Comparison of ENCODE assay signal across 7 mouse cellular contexts in genomic region chr11:79095713-79096112, GRCm38 (mm10). TPM values are rescaled to one million over a fixed set of nuclear protein-coding genes. Genes with fewer than 3 reads are reported as not detected.
DNase-seq lines count a peak whose midpoint lies in the region; ATAC-seq and TF ChIP-seq lines count a peak whose summit lies in the region.

No protein-coding gene starts in this region.

- H3K27ac ChIP-seq in lung, embryonic 15.5 days, result peak overlapping the region; percentile 97
- H3K27ac ChIP-seq in embryonic facial prominence, embryonic 13.5 days, result peak overlapping the region; percentile 79
- H3K27ac ChIP-seq in intestine, embryonic 15.5 days, result peak overlapping the region; percentile 83
- H3K27ac ChIP-seq in small intestine, adult 2 months (ENCODE audit: insufficient read depth, low read depth, low read length), result peak overlapping the region; percentile 57

- H3K4me1 ChIP-seq in lung, embryonic 15.5 days, result peaks cover 63% of the 10 kb centered on the region
- peaks cover 53% of the 10 kb centered on the region for H3K4me1 ChIP-seq in embryonic facial prominence, embryonic 13.5 days
- H3K4me1 ChIP-seq in intestine, embryonic 15.5 days (replicated peaks), result peaks cover 61% of the 10 kb centered on the region
- peaks cover 23% of the 10 kb centered on the region for H3K4me1 ChIP-seq in small intestine, adult 2 months (ENCODE audit: control insufficient read depth, insufficient read depth, insufficient read length, low read length)

- no peak for TF ChIP-seq CTCF in small intestine, adult 2 months (IDR thresholded peaks at IDR 0.05; ENCODE audit: extremely low read depth, insufficient read length, insufficient replicate concordance, low read depth, low read length)

- H3K4me2 ChIP-seq in lung, embryonic 15.5 days, result no peak overlapping the region
- H3K4me2 ChIP-seq in embryonic facial prominence, embryonic 13.5 days, result no peak overlapping the region
- no peak overlapping the region for H3K4me2 ChIP-seq in intestine, embryonic 15.5 days (replicated peaks)

- WGBS in lung, embryonic 15.5 days, result 28% methylated on average over 2 of the region's 2 CpGs
- 22% methylated on average over 2 of the region's 2 CpGs for WGBS in embryonic facial prominence, embryonic 13.5 days
- WGBS in intestine, embryonic 15.5 days, result 44% methylated on average over 2 of the region's 2 CpGs
- WGBS in small intestine, adult 2 months, result 78% methylated on average over 2 of the region's 2 CpGs

- no peak overlapping the region for H3K4me3 ChIP-seq in lung, embryonic 15.5 days
- no peak overlapping the region for H3K4me3 ChIP-seq in embryonic facial prominence, embryonic 13.5 days
- no peak overlapping the region for H3K4me3 ChIP-seq in intestine, embryonic 15.5 days (replicated peaks)
- no peak overlapping the region for H3K4me3 ChIP-seq in small intestine, adult 2 months (ENCODE audit: low read depth, low read length)

- no peak for TF ChIP-seq POLR2A in small intestine, adult 2 months (IDR thresholded peaks at IDR 0.05; ENCODE audit: low read depth, low read length)

- H3K9ac ChIP-seq in lung, embryonic 15.5 days, result no peak overlapping the region
- 0 out of 2 replicates have a peak overlapping the region, but pooled peaks have one; percentile 36 for H3K9ac ChIP-seq in embryonic facial prominence, embryonic 13.5 days
- H3K9ac ChIP-seq in intestine, embryonic 15.5 days, result no peak overlapping the region

- H3K36me3 ChIP-seq in lung, embryonic 15.5 days, result no peaks in the 10 kb centered on the region
- H3K36me3 ChIP-seq in embryonic facial prominence, embryonic 13.5 days, result no peaks in the 10 kb centered on the region
- H3K36me3 ChIP-seq in intestine, embryonic 15.5 days, result no peaks in the 10 kb centered on the region
- peaks cover 5% of the 10 kb centered on the region; the same call in 1 of the 2 replicates for H3K36me3 ChIP-seq in small intestine, adult 2 months (ENCODE audit: control insufficient read depth, insufficient read depth, low read length)

- H3K27me3 ChIP-seq in lung, embryonic 15.5 days, result no peaks in the 10 kb centered on the region
- no peaks in the 10 kb centered on the region for H3K27me3 ChIP-seq in embryonic facial prominence, embryonic 13.5 days
- H3K27me3 ChIP-seq in intestine, embryonic 15.5 days (replicated peaks), result no peaks in the 10 kb centered on the region
- H3K27me3 ChIP-seq in small intestine, adult 2 months (ENCODE audit: control insufficient read depth, insufficient read depth, low read length), result no peaks in the 10 kb centered on the region

- H3K9me3 ChIP-seq in lung, embryonic 15.5 days, result no peaks in the 10 kb centered on the region
- no peaks in the 10 kb centered on the region for H3K9me3 ChIP-seq in embryonic facial prominence, embryonic 13.5 days
- H3K9me3 ChIP-seq in intestine, embryonic 15.5 days, result no peaks in the 10 kb centered on the region

- ATAC-seq in lung, embryonic 15.5 days (ENCODE audit: borderline replicate concordance, extremely low read depth, low FRiP score, low TSS enrichment), result no peak
- no peak for ATAC-seq in embryonic facial prominence, embryonic 13.5 days (ENCODE audit: insufficient number of reproducible peaks, insufficient read depth, low FRiP score, low TSS enrichment, low read depth)
- ATAC-seq in intestine, embryonic 15.5 days, result no peak
- no peak for ATAC-seq in activated CD4-positive, CD25-positive, alpha-beta regulatory T cell, adult 4 months

- DNase-seq in lung, postnatal 4 days, result no peak
- DNase-seq in urinary bladder, adult 18-20 months (ENCODE audit: low spot score in 2 of 2), result no peak

RNA-seq across cellular contexts. Expression of gene Ksr1, which starts 50.5 kb away (rescaled TPM):
- polyA plus RNA-seq in lung, embryonic 15.5 days (2015; fragmentation: Nextera tagmentation; extraction: Ambion mirVana), result 2.0 and 2.8 TPM in 2 replicates
- polyA plus RNA-seq in embryonic facial prominence, embryonic 13.5 days (2015; fragmentation: Nextera tagmentation; extraction: Ambion mirVana), result 3.3 and 3.6 TPM in 2 replicates
- polyA plus RNA-seq in intestine, embryonic 15.5 days (2015; fragmentation: Nextera tagmentation; extraction: Ambion mirVana), result 3.5 and 4.4 TPM in 2 replicates
- 43.9 and 106 TPM in 2 replicates for polyA plus RNA-seq in small intestine, adult 2 months (2012; rRNA removed)
- polyA plus RNA-seq in activated CD4-positive, CD25-positive, alpha-beta regulatory T cell, adult 4 months (2017; shearing (Covaris generic)), result 1 to 10 TPM; 2.9 to 3.8 TPM
